Mouse (Mus musculus): ENCODE results near the gene Gna15.

DNA sequence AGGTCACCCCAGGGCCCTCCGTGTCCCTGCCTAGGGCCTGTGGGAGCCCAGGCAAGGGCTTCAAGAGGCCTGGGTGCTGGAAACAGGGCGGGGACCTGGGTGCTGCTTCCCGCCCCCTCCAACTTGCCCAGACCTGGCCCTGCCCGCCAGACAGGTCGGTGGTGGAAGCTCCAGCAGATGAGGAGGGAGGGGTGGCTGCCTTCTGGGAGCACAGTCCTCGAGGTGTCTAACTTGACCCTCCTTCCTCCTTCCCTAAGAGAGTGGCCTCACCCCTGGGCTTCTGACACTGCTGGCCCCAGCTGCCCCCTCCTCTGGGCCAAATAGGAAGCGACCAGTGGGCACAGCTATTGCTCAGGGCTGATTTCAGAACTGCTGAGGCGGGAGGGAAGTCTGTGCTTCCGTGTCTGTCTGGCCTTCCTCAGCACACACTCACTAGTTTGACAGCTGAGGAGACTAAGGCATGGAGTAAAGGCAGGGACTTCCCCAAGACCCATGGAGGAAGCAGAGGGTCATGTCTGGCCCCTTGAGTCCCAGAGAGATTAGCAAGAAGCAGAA, at the start of gene Gna15:
- no peak for TF ChIP-seq POLR2A (IDR thresholded peaks at IDR 0.05; ENCODE audit: borderline replicate concordance, insufficient read depth, low read length)
- TF ChIP-seq CTCF (IDR thresholded peaks at IDR 0.05; ENCODE audit: borderline replicate concordance, insufficient read depth, low read depth, low read length) = no peak

Measured in cerebellum, adult 2 months (tissue).